Comparison of ENCODE assay signal across 9 mouse cellular contexts in the genomic region with DNA sequence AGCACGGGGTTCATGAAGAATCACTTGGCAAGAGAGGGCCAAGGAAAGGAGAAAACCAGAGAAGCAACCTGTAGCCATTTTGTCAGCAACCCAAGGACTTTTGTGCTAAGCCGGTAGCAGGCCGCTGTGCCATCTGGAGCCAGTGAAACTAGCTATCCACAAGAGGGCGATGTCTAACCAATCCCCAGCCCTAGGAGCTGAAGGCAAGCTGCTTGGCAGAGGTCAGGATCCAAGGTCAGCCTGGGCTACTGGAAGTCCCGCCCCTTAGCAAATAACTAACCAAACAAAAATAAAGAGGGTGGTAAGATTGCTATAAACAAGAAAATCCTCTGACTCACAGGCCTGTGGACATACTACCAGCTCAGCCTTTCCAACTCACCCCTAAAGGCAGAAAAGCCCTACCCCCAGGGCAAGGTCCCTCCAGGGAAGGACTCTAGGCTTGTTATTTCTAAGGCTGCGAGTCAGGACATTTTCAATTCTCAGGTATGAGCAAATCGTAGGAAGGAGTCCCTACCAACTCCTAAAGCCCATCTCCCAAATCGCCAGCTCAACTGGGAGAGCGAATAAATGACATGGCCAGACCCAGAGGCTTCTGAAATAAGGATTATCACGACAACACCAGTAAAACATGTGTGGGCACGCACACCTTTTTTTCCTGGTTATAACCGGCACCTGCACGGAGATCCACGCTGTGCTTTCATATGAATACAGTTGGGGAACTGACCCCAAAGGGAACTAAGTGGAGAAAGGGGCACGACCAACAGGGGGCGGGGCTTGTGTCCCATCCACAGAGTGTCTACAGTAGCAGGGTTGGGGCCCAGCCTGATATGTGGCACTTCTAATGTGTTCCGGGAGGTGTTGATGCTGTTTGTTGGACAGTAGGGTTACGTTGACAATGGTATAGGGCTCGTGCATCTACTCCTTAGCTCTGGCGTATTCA. TPM values are rescaled to one million over a fixed set of nuclear protein-coding genes. Genes with fewer than 3 reads are reported as not detected.
DNase-seq lines count a peak whose midpoint lies in the region; ATAC-seq lines count a peak whose summit lies in the region.
"Had no signal": no experiment of that assay in that cellular context is flagged by ENCODE, and none has a peak within 500 bp of the region (broad histone marks: within the 10 kb centered on the region; RNA-seq: fewer than 3 reads in every experiment).

No protein-coding gene starts in this region.

- no peaks in the 10 kb centered on the region; the same call in 1 of the 2 replicates for H3K27me3 ChIP-seq in midbrain, embryonic 12.5 days

- intact Hi-C loops in left cerebral cortex, postnatal 10 days (cut with DNase I): no loop called here
- intact Hi-C loops in left cerebral cortex, postnatal 4 days (cut with DNase I): loop anchor here (10.0 kb wide), 1 partner anchor 214 kb away; no protein-coding TSS in a partner anchor

- WGBS in midbrain, embryonic 12.5 days: 66% methylated on average over 20 of the region's 20 CpGs

- no peak overlapping the region for H3K4me3 ChIP-seq in midbrain, embryonic 12.5 days

- H3K27ac ChIP-seq in midbrain, embryonic 12.5 days (replicated peaks): peak overlapping the region; percentile 30; the same call in 1 of the 2 replicates

- H3K4me2 ChIP-seq in midbrain, embryonic 12.5 days (replicated peaks): no peak overlapping the region

- H3K9ac ChIP-seq in midbrain, embryonic 12.5 days (replicated peaks): no peak overlapping the region

- peaks cover 12% of the 10 kb centered on the region for H3K4me1 ChIP-seq in midbrain, embryonic 12.5 days

- DNase-seq in left cerebral cortex, postnatal 10 days (ENCODE audit: extremely low spot score in 1 of 2, low spot score in 2 of 2): peak; percentile 50 to 70
- DNase-seq in left cerebral cortex, adult 11 months (ENCODE audit: low spot score): no peak
- DNase-seq in R1 (ENCODE audit: low read depth, low spot score): peak; percentile 86
- peak; percentile 80 to 82 for DNase-seq in cerebellum, postnatal 14 days
- DNase-seq in heart, postnatal 4 days: peak; percentile 60
- DNase-seq in left cerebral cortex, postnatal 4 days: peak; percentile 72

- ATAC-seq in midbrain, embryonic 12.5 days (ENCODE audit: low FRiP score, low read depth): 0 out of 2 replicates have a peak, but pooled peaks have one; percentile 35
- no peak for ATAC-seq in erythroid progenitor cell, adult 5-6 weeks (replicated peaks; ENCODE audit: low FRiP score, poor library complexity, severe bottlenecking)

- no peaks in the 10 kb centered on the region for H3K36me3 ChIP-seq in midbrain, embryonic 12.5 days

- no peaks in the 10 kb centered on the region for H3K9me3 ChIP-seq in midbrain, embryonic 12.5 days

RNA-seq across cellular contexts. Expression of gene Gm21915, which starts 42.0 kb away (rescaled TPM):
- not detected for total RNA-seq in left cerebral cortex, postnatal 10 days (2021)
- total RNA-seq in heart, postnatal 4 days (2021): not detected
- not detected for total RNA-seq in left cerebral cortex, postnatal 4 days (2021)
- polyA plus RNA-seq in midbrain, embryonic 12.5 days (2016; fragmentation: Nextera tagmentation; extraction: Ambion mirVana): not detected in 2 replicates
- not detected in 2 replicates for total RNA-seq in erythroid progenitor cell, adult 5-6 weeks (2015; ENCODE audit: low replicate concordance)
- not detected in 2 replicates for total RNA-seq in erythroid progenitor cell, adult 5-6 weeks (2017; ENCODE audit: low replicate concordance)
- total RNA-seq: layer of hippocampus, adult 18-20 months had no signal

RNA-seq across cellular contexts. Expression of gene Clmp, which starts 57.4 kb away (rescaled TPM):
- total RNA-seq in left cerebral cortex, postnatal 10 days (2021): 10 to 100 TPM; 50.0 to 59.1 TPM
- 10 to 100 TPM in 1 of 2 experiments, 1 to 10 TPM in 1; 9.5 to 10.6 TPM for total RNA-seq in heart, postnatal 4 days (2021)
- total RNA-seq in left cerebral cortex, postnatal 4 days (2021): 100 to 1,000 TPM; 116 to 135 TPM
- 40.8 and 47.4 TPM in 2 replicates for polyA plus RNA-seq in midbrain, embryonic 12.5 days (2016; fragmentation: Nextera tagmentation; extraction: Ambion mirVana)
- not detected in 2 replicates for total RNA-seq in erythroid progenitor cell, adult 5-6 weeks (2015; ENCODE audit: low replicate concordance)
- 1.3 TPM in 1 of 2 replicates, not detected in the other for total RNA-seq in erythroid progenitor cell, adult 5-6 weeks (2017; ENCODE audit: low replicate concordance)

Comparison
In these comparisons a context has a peak if more than half of its experiments do, and no peak if none do; other contexts are left out.
1. RNA of gene Clmp, which starts 57.4 kb away (total RNA-seq): 116 to 135 TPM in left cerebral cortex, postnatal 4 days, 50.0 to 59.1 TPM in left cerebral cortex, postnatal 10 days and 9.5 to 10.6 TPM in heart, postnatal 4 days; 1.3 TPM in erythroid progenitor cell, adult 5-6 weeks; every median in the first group is over 4 times any median in the second.